Mouse (Mus musculus) brain, embryonic 14.5 days (tissue): ENCODE measurements around the gene 1500009L16Rik. TPM values are rescaled to one million over a fixed set of nuclear protein-coding genes. Genes with fewer than 3 reads are reported as not detected.

Source experiments
- DNase-seq: peaks from one replicate; pipeline ENCODE4 v3.0.0-alpha.2; 2011; ENCODE audit warnings: low read depth
- CTCF ChIP-seq: fragments of 200-500 bp; IDR thresholded peaks from 2 replicates; pipeline ENCODE4 v1.5.1; 2012; ENCODE audit warnings: inconsistent platforms, mild to moderate bottlenecking, moderate library complexity, borderline replicate concordance; ENCODE audit not compliant: insufficient read depth, insufficient read length; ENCODE audit errors: extremely low read depth
- POLR2A ChIP-seq: fragments of 200-500 bp; IDR thresholded peaks from 2 replicates; pipeline ENCODE4 v1.6.1; 2012; ENCODE audit warnings: mild to moderate bottlenecking, inconsistent platforms, borderline replicate concordance; ENCODE audit not compliant: poor library complexity, insufficient read depth, insufficient read length, severe bottlenecking; ENCODE audit errors: extremely low read depth
- polyA plus RNA-seq: library from polyadenylated mRNA; depleted of rRNA; stranded (reverse); fragments of >200 nt; gene quantifications from 2 replicates; pipeline ENCODE4 v1.2.3, GENCODE M21; 2012

The 1500009L16Rik gene
- polyA plus RNA-seq, 1 experiment = 32.6 TPM

GRCm38 (mm10) chr10:83728529-83728928 is 5.9 kb downstream of the 1500009L16Rik start:
- DNase-seq = no peak
- TF ChIP-seq CTCF = no peak
- no peak for TF ChIP-seq POLR2A

- no peak for DNase-seq
- TF ChIP-seq POLR2A (no peak), CTCF (no peak)
These were observed 6.4 kb downstream of the 1500009L16Rik start for GRCm38 (mm10) chr10:83729076-83729475.

- TF ChIP-seq POLR2A = no peak
- peak; percentile 91 for TF ChIP-seq CTCF
- DNase-seq = peak; percentile 80
These were observed 6.8 kb downstream of the 1500009L16Rik start for GRCm38 (mm10) chr10:83729492-83729891.

- no peak for DNase-seq
- no peak for TF ChIP-seq CTCF
- no peak for TF ChIP-seq POLR2A
These were observed 11.1 kb downstream of the 1500009L16Rik start for GRCm38 (mm10) chr10:83733725-83734124.

- no peak for TF ChIP-seq POLR2A
- no peak; the same call in 1 of the 2 replicates for TF ChIP-seq CTCF
- DNase-seq = no peak
These were observed 16.5 kb downstream of the 1500009L16Rik start for GRCm38 (mm10) chr10:83738996-83739655.

DNA sequence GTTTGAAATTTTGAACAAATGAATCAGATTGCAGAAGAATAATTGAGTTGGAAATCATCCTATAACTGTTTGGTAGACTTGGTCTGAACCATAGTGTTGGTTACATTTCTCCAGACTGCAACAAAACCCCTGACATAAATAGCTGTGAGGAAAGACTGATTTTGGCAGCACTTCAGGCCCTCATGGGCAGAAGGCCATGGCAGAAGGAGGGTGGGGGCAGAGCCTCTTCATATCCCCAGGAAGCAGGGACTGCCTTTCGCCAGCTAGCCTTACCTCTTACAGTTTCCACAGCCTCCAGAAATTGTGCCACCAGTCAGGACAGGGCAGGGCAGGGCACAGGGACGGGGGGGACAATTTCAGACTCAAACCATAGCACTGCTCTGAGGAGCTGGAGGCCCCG is 22.0 kb downstream of the 1500009L16Rik start:
- DNase-seq = peak; percentile 29
- no peak for TF ChIP-seq CTCF
- no peak for TF ChIP-seq POLR2A

DNA sequence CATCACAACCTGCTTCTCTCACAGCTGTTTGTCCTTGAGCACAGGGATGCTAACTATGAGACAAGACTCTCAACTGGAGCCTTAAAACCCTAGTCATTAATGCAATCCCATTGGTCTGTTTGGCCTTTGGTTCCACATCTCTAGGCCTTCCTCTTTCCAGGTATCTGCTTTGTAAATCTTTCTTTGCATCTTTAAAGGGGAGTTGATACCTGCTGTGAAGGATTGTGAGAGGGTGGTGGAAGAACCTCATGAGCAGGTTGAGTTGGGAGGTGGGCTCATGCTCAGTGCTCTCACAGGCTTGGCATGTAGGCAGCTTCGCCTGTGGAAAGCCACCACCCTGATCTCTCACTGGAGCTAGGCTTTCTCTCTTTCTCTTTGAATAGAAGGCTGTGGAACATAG is 30.4 kb downstream of the 1500009L16Rik start:
- DNase-seq = no peak
- TF ChIP-seq CTCF (no peak), POLR2A (no peak)

GRCm38 (mm10) chr10:83757343-83757962 is 34.8 kb downstream of the 1500009L16Rik start:
- TF ChIP-seq POLR2A = no peak
- no peak for TF ChIP-seq CTCF
- DNase-seq = no peak

- no peak for DNase-seq
- no peak for TF ChIP-seq CTCF
- no peak for TF ChIP-seq POLR2A
These were observed 36.1 kb downstream of the 1500009L16Rik start for GRCm38 (mm10) chr10:83758732-83759131.

DNA sequence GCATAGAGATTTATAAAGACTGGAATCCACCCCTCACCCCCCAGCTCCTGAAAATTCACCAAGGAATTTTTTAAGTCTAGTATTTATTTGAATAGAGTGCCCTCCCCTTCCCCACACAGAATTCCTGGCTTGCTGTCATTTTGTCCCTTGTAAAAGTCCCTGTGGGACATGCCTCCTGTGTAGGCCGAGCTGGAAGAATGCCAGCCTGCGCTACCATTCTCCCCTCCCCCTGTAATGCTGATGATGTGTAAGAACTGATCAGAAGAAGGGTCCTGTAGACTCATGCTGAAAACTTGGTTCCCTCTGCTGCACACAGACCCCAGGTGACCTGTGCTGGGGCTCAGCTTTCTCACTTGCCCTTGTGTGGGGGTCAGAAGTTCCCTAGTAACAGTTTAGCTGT is 37.9 kb downstream of the 1500009L16Rik start:
- TF ChIP-seq CTCF = no peak
- no peak for TF ChIP-seq POLR2A
- DNase-seq = peak; percentile 54

DNA sequence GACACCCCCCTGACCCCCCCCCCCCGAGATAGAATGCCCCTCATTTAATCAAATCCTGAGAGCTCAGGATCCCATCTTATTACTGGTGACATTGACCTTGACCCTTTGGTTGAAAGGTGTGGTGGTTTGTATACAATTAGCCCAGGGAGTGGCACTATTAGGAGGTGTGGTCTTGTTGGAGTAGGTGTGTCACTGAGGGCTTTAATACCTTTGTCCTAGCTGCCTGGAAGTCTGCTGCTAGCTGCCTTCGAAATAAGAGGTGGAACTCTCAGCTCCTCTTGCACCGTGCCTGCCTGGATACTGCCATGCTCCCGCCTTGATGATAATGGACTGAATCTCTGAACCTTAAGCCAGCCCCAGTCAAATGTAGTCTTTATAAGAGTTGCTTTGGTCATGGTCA is 41.2 kb downstream of the 1500009L16Rik start:
- DNase-seq = no peak
- TF ChIP-seq POLR2A (no peak), CTCF (no peak)

- TF ChIP-seq CTCF (no peak), POLR2A (no peak)
- no peak for DNase-seq
These were observed 44.2 kb downstream of the 1500009L16Rik start for GRCm38 (mm10) chr10:83766882-83767281.
